Mouse (Mus musculus) ES-E14 (cell line): ENCODE data around the gene Tcta.
"Not testable (repeated sequence)": the region's sequence is repeated elsewhere in the genome, so short reads cannot be mapped to it uniquely, and the experiment has no call there.

Experiments used
- HCFC1 ChIP-seq: IDR thresholded peaks from 2 replicates; pipeline ENCODE4 v1.6.1; 2012; ENCODE audit warnings: low read length, inconsistent platforms, borderline replicate concordance; ENCODE audit not compliant: insufficient read depth
- MAFK ChIP-seq: IDR thresholded peaks from 2 replicates; pipeline ENCODE4 v1.6.1; 2014; ENCODE audit warnings: mild to moderate bottlenecking, low read depth, low read length, inconsistent platforms; ENCODE audit not compliant: insufficient read depth
- ZC3H11A ChIP-seq: IDR thresholded peaks from 2 replicates; pipeline ENCODE4 v1.6.1; 2012; ENCODE audit warnings: low read depth, mild to moderate bottlenecking, inconsistent platforms, low read length, borderline replicate concordance
- ZNF384 ChIP-seq: IDR thresholded peaks from 2 replicates; pipeline ENCODE4 v1.6.1; 2012; ENCODE audit warnings: low read depth, low read length, inconsistent platforms

- TF ChIP-seq MAFK, HCFC1, ZNF384, ZC3H11A: not testable (repeated sequence)
Measured at GRCm38 (mm10) chr9:108268701-108269100, 37.3 kb downstream of the Tcta start.
